Mouse (Mus musculus): ENCODE results near the gene Lrrc74b. TPM values are rescaled to one million over a fixed set of nuclear protein-coding genes. Genes with fewer than 3 reads are reported as not detected.

Gene Lrrc74b
- 1.9 TPM for polyA plus RNA-seq (2015; fragmentation: Illumina TruSeq; extraction: RNeasy Lipid Tissue Mini Kit (QIAGEN cat#74804); ENCODE audit: low read depth, low replicate concordance)

GRCm38 (mm10) chr16:17561128-17561750 is at the start of gene Lrrc74b:
Gene Lrrc74b (minus strand): TSS chr16:17561247.

GRCm38 (mm10) chr16:17583064-17583463 is 22.0 kb upstream of the Lrrc74b start, which contains the start of gene Slc7a4:
Gene Slc7a4 (minus strand): TSS chr16:17583214.

GRCm38 (mm10) chr16:17561751-17562208 is 733 bp upstream of the Lrrc74b start, which contains the start of gene P2rx6:
Gene P2rx6 (plus strand): TSS chr16:17561885.

DNA sequence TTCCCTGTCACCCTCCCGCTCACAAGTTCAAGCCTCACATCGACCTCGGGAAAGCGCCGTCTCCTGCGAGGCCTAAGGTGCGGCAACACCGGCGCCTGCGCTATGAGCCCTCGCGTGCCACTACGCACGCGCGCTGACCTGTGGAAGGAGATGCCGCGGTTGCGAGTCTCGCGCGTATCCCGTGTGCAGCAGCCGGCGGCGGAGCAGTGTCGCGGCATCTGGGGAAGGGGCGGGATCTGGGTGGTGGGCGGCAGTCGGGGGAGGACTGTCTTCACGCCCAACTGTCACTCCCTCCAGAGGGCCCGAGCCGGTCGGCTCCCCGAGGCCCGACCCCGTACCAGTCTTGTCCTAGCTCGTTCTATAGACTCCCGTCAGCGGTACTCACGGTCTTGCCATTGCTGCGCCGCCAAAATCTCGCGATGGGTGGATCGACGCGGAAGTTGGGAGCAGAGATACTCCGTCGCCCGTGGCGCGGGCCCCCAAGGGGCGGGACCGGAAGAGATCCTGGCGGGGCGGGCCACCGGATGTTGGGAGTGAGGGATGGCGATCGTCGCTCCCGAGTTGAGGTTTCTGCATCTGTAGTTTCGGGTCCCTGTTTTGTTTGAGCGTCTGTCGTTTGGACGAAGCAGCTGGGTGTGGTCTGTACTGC is 30.3 kb downstream of the Lrrc74b start, which contains the start of gene Thap7:
Thap7 (minus strand) TSS at position 497 of the 649 bp plus-strand sequence.

GRCm38 (mm10) chr16:17508546-17509239 is 52.4 kb downstream of the Lrrc74b start, which contains the start of gene Lztr1:
Gene Lztr1 (plus strand): TSS chr16:17508688.

Other genes with a start within 250 kb of the Lrrc74b start
- gene Serpind1, start 229.9 kb downstream of the Lrrc74b start, polyA plus RNA-seq (2015; fragmentation: Illumina TruSeq; extraction: RNeasy Lipid Tissue Mini Kit (QIAGEN cat#74804); ENCODE audit: low read depth, low replicate concordance) = 5.0 TPM
- 24.2 TPM for gene Snap29, start 155.3 kb downstream of the Lrrc74b start, polyA plus RNA-seq (2015; fragmentation: Illumina TruSeq; extraction: RNeasy Lipid Tissue Mini Kit (QIAGEN cat#74804); ENCODE audit: low read depth, low replicate concordance)
- 204 TPM for gene Pi4ka, start 154.9 kb downstream of the Lrrc74b start, polyA plus RNA-seq (2015; fragmentation: Illumina TruSeq; extraction: RNeasy Lipid Tissue Mini Kit (QIAGEN cat#74804); ENCODE audit: low read depth, low replicate concordance)
- 27.5 TPM for gene Crkl, start 109.3 kb downstream of the Lrrc74b start, polyA plus RNA-seq (2015; fragmentation: Illumina TruSeq; extraction: RNeasy Lipid Tissue Mini Kit (QIAGEN cat#74804); ENCODE audit: low read depth, low replicate concordance)
- gene Aifm3, start 71.6 kb downstream of the Lrrc74b start, polyA plus RNA-seq (2015; fragmentation: Illumina TruSeq; extraction: RNeasy Lipid Tissue Mini Kit (QIAGEN cat#74804); ENCODE audit: low read depth, low replicate concordance) = 101 TPM
- gene Lztr1, start 52.6 kb downstream of the Lrrc74b start, polyA plus RNA-seq (2015; fragmentation: Illumina TruSeq; extraction: RNeasy Lipid Tissue Mini Kit (QIAGEN cat#74804); ENCODE audit: low read depth, low replicate concordance) = 174 TPM
- 42.3 TPM for gene Thap7, start 30.1 kb downstream of the Lrrc74b start, polyA plus RNA-seq (2015; fragmentation: Illumina TruSeq; extraction: RNeasy Lipid Tissue Mini Kit (QIAGEN cat#74804); ENCODE audit: low read depth, low replicate concordance)
- gene P2rx6, start 638 bp upstream of the Lrrc74b start, polyA plus RNA-seq (2015; fragmentation: Illumina TruSeq; extraction: RNeasy Lipid Tissue Mini Kit (QIAGEN cat#74804); ENCODE audit: low read depth, low replicate concordance) = 2.4 TPM
- gene Slc7a4, start 22.0 kb upstream of the Lrrc74b start, polyA plus RNA-seq (2015; fragmentation: Illumina TruSeq; extraction: RNeasy Lipid Tissue Mini Kit (QIAGEN cat#74804); ENCODE audit: low read depth, low replicate concordance) = 65.0 TPM
- 61.5 TPM for gene Smpd4, start 58.1 kb upstream of the Lrrc74b start, polyA plus RNA-seq (2015; fragmentation: Illumina TruSeq; extraction: RNeasy Lipid Tissue Mini Kit (QIAGEN cat#74804); ENCODE audit: low read depth, low replicate concordance)
- 29.0 TPM for gene Ccdc74a, start 85.2 kb upstream of the Lrrc74b start, polyA plus RNA-seq (2015; fragmentation: Illumina TruSeq; extraction: RNeasy Lipid Tissue Mini Kit (QIAGEN cat#74804); ENCODE audit: low read depth, low replicate concordance)
- 43.6 TPM for gene Med15, start 171.6 kb upstream of the Lrrc74b start, polyA plus RNA-seq (2015; fragmentation: Illumina TruSeq; extraction: RNeasy Lipid Tissue Mini Kit (QIAGEN cat#74804); ENCODE audit: low read depth, low replicate concordance)
- gene Klhl22, start 198.4 kb upstream of the Lrrc74b start, polyA plus RNA-seq (2015; fragmentation: Illumina TruSeq; extraction: RNeasy Lipid Tissue Mini Kit (QIAGEN cat#74804); ENCODE audit: low read depth, low replicate concordance) = 87.8 TPM
- 2.0 TPM for gene Scarf2, start 236.0 kb upstream of the Lrrc74b start, polyA plus RNA-seq (2015; fragmentation: Illumina TruSeq; extraction: RNeasy Lipid Tissue Mini Kit (QIAGEN cat#74804); ENCODE audit: low read depth, low replicate concordance)